Mouse (Mus musculus): ENCODE data around the gene Tuba3b.

DNA sequence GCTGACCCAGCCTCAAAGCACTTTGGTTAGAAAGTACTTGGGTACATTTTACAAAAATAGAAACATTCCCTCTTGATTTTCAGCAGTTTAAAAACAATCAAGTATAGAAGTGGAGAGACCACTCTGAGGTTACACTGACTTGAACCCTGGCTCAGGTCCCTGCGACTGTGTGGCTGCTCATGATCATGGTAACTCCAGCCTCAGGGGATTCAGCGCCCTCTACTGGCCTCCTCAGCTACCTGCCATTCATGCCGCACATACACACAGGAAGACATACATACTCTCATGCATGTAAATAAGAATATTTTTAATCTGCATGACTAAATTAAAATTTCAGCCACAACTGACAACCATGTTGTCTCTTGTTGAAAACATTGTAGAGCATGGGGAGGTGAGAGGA, 50.2 kb downstream of the Tuba3b start:
- TF ChIP-seq CTCF (IDR thresholded peaks at IDR 0.05; ENCODE audit: control insufficient read depth, insufficient read depth, insufficient read length) (no peak), MYOG (IDR thresholded peaks at IDR 0.05; ENCODE audit: control insufficient read depth, extremely low read depth, insufficient read length) (no peak), MYOD1 (IDR thresholded peaks at IDR 0.05; ENCODE audit: control insufficient read depth, insufficient read length, low read depth) (no peak)

Measured in C2C12 (cell line).